17 mouse cellular contexts compared by ENCODE assay signal in genomic region chr1:98053447-98053846, GRCm38 (mm10). TPM values are rescaled to one million over a fixed set of nuclear protein-coding genes. Genes with fewer than 3 reads are reported as not detected.
DNase-seq lines count a peak whose midpoint lies in the region; ATAC-seq and TF ChIP-seq lines count a peak whose summit lies in the region.
"Had no signal": no experiment of that assay in that cellular context is flagged by ENCODE, and none has a peak within 500 bp of the region (broad histone marks: within the 10 kb centered on the region; RNA-seq: fewer than 3 reads in every experiment).

No protein-coding gene starts in this region.

- H3K4me1 ChIP-seq in hindbrain, postnatal 0 days (ENCODE audit: insufficient read depth, low read length), result peaks cover under 1% of the 10 kb centered on the region; the same call in 1 of the 2 replicates
- H3K4me1 ChIP-seq: liver, embryonic 13.5 days had no signal

- WGBS in hindbrain, postnatal 0 days, result 60% methylated on average over 2 of the region's 2 CpGs

- intact Hi-C loops in left cerebral cortex, postnatal 4 days (cut with DNase I), result no loop called here
- intact Hi-C loops in left cerebral cortex, postnatal 10 days (cut with DNase I), result loop anchor here (10.0 kb wide), 1 partner anchor 301 kb away; no protein-coding TSS in a partner anchor

- DNase-seq in heart, postnatal 4 days, result peak; percentile 14
- DNase-seq in heart, adult 18-20 months, result no peak
- DNase-seq in left cerebral cortex, postnatal 4 days, result peak; percentile 35
- no peak for DNase-seq in left cerebral cortex, postnatal 10 days (ENCODE audit: extremely low spot score in 1 of 2, low spot score in 2 of 2)
- no peak for DNase-seq in hindbrain, postnatal 0 days (ENCODE audit: low spot score)
- no peak for DNase-seq in cerebellum, adult 9-11 months
- DNase-seq: cerebellum, postnatal 36 days; kidney, adult 2 months; liver, embryonic 13.5 days; spleen, adult 18-20 months; thymus, adult 2 months had no signal

- H3K9me3 ChIP-seq in hindbrain, postnatal 0 days (ENCODE audit: low read length), result no peaks in the 10 kb centered on the region
- H3K9me3 ChIP-seq: heart, embryonic 13.5 days; liver, embryonic 13.5 days; lung, embryonic 15.5 days; neural tube, embryonic 13.5 days had no signal

- H3K4me3 ChIP-seq in hindbrain, postnatal 0 days (ENCODE audit: low read length), result no peak overlapping the region
- H3K4me3 ChIP-seq: heart, embryonic 13.5 days; liver, embryonic 13.5 days; lung, embryonic 15.5 days; neural tube, embryonic 13.5 days had no signal

- H3K27me3 ChIP-seq in hindbrain, postnatal 0 days (ENCODE audit: insufficient read depth, low read length), result no peaks in the 10 kb centered on the region
- H3K27me3 ChIP-seq: heart, embryonic 13.5 days; liver, embryonic 13.5 days; lung, embryonic 15.5 days; neural tube, embryonic 13.5 days had no signal

- ATAC-seq in hindbrain, postnatal 0 days, result peak; percentile 39; the same call in 1 of the 2 replicates
- ATAC-seq in megakaryocyte-erythroid progenitor cell, adult 5-6 weeks (replicated peaks; ENCODE audit: low FRiP score, low TSS enrichment, poor library complexity, severe bottlenecking), result no peak

- H3K4me2 ChIP-seq in hindbrain, postnatal 0 days (ENCODE audit: low read depth, low read length), result no peak overlapping the region
- H3K4me2 ChIP-seq: heart, embryonic 13.5 days; liver, embryonic 13.5 days; lung, embryonic 15.5 days; neural tube, embryonic 13.5 days had no signal

- peak; percentile 39 for TF ChIP-seq CTCF in hindbrain, postnatal 0 days (IDR thresholded peaks at IDR 0.05; ENCODE audit: low read depth)

- no peak overlapping the region for H3K9ac ChIP-seq in hindbrain, postnatal 0 days (replicated peaks; ENCODE audit: low read length)
- H3K9ac ChIP-seq: heart, embryonic 13.5 days; liver, embryonic 13.5 days; lung, embryonic 15.5 days; neural tube, embryonic 13.5 days had no signal

- no peaks in the 10 kb centered on the region for H3K36me3 ChIP-seq in hindbrain, postnatal 0 days (ENCODE audit: insufficient read depth, low read length)
- H3K36me3 ChIP-seq: G1E; heart, embryonic 13.5 days; liver, embryonic 13.5 days; lung, embryonic 15.5 days; neural tube, embryonic 13.5 days had no signal

- H3K27ac ChIP-seq in hindbrain, postnatal 0 days, result no peak overlapping the region
- H3K27ac ChIP-seq: heart, embryonic 13.5 days; liver, embryonic 13.5 days; lung, embryonic 15.5 days; macrophage; neural tube, embryonic 13.5 days had no signal

RNA-seq across cellular contexts. Expression of gene Pam, which starts 42.0 kb away (rescaled TPM):
- total RNA-seq in heart, postnatal 4 days (2021), result 100 to 1,000 TPM; 888 to 905 TPM
- total RNA-seq in heart, adult 18-20 months (2021), result 100 to 1,000 TPM; 672 to 774 TPM
- total RNA-seq in left cerebral cortex, postnatal 4 days (2021), result 100 to 1,000 TPM; 108 to 114 TPM
- total RNA-seq in left cerebral cortex, postnatal 10 days (2021), result 100 to 1,000 TPM; 159 to 181 TPM
- 76.8 and 77.3 TPM in 2 replicates for total RNA-seq in hindbrain, postnatal 0 days (2014; rRNA removed)
- 40.8 and 44.7 TPM in 2 replicates for polyA plus RNA-seq in hindbrain, postnatal 0 days (2015; fragmentation: Nextera tagmentation; extraction: Ambion mirVana)
- total RNA-seq in megakaryocyte-erythroid progenitor cell, adult 5-6 weeks (2014; fragmentation: Nextera tagmentation), result 6.1 and 11.5 TPM in 2 replicates
- total RNA-seq in megakaryocyte-erythroid progenitor cell, adult 5-6 weeks (2017), result 19.7 and 22.3 TPM in 2 replicates
- polyA plus RNA-seq: G1E had no signal

Comparison
In these comparisons a context has a peak if more than half of its experiments do, and no peak if none do; other contexts are left out.
1. DNase-seq: peak in heart, postnatal 4 days (single experiment) and left cerebral cortex, postnatal 4 days (single experiment); none in heart, adult 18-20 months (0 of 2), left cerebral cortex, postnatal 10 days (0 of 2), hindbrain, postnatal 0 days (single experiment) and cerebellum, adult 9-11 months (single experiment).